ENCODE assay signal across 10 mouse cellular contexts in genomic region chr17:27201981-27202380, GRCm38 (mm10). TPM values are rescaled to one million over a fixed set of nuclear protein-coding genes. Genes with fewer than 3 reads are reported as not detected.
DNase-seq lines count a peak whose midpoint lies in the region; ATAC-seq and TF ChIP-seq lines count a peak whose summit lies in the region.
"Had no signal": no experiment of that assay in that cellular context is flagged by ENCODE, and none has a peak within 500 bp of the region (broad histone marks: within the 10 kb centered on the region; RNA-seq: fewer than 3 reads in every experiment).

No protein-coding gene starts in this region.

- H3K9me3 ChIP-seq in G1E (replicated peaks), result no peaks in the 10 kb centered on the region
- H3K9me3 ChIP-seq: hindbrain, embryonic 15.5 days had no signal

- no peak for DNase-seq in layer of hippocampus, adult 2 months (ENCODE audit: low spot score in 2 of 2)
- DNase-seq in layer of hippocampus, adult 18-20 months (ENCODE audit: low spot score in 2 of 2), result no peak
- peak; percentile 55 for DNase-seq in A20 (ENCODE audit: low read depth, low spot score)
- no peak for DNase-seq in G1E (ENCODE audit: low spot score)
- peak; percentile 61 for DNase-seq in induced T-regulatory cell, adult 2 months (ENCODE audit: low read depth)
- no peak for DNase-seq in right cerebral cortex, postnatal 36 days (ENCODE audit: low spot score in 2 of 2)
- no peak for DNase-seq in cerebellum, adult 11-12 months
- no peak for DNase-seq in layer of hippocampus, adult 11-12 months (ENCODE audit: low spot score)
- DNase-seq: adrenal gland, postnatal 10 days had no signal

- H3K4me1 ChIP-seq in G1E (ENCODE audit: insufficient read depth, low read depth, low read length), result peaks cover 49% of the 10 kb centered on the region

- no peak overlapping the region for H3K4me3 ChIP-seq in layer of hippocampus, adult 2 months
- no peak overlapping the region for H3K4me3 ChIP-seq in G1E (ENCODE audit: low read depth, low read length)
- H3K4me3 ChIP-seq: hindbrain, embryonic 15.5 days had no signal

- H3K36me3 ChIP-seq in G1E (replicated peaks), result peaks cover 55% of the 10 kb centered on the region

- no peaks in the 10 kb centered on the region for H3K27me3 ChIP-seq in G1E (ENCODE audit: insufficient read depth, low read length)
- H3K27me3 ChIP-seq: hindbrain, embryonic 15.5 days had no signal

- TF ChIP-seq CTCF in layer of hippocampus, adult 2 months (conservative IDR thresholded peaks at IDR 0.05), result peak; percentile 61
- peak; percentile 27; the same call in 1 of the 2 replicates for TF ChIP-seq CTCF in G1E (IDR thresholded peaks at IDR 0.05; ENCODE audit: low read depth, low read length)

- H3K27ac ChIP-seq in layer of hippocampus, adult 2 months, result no peak overlapping the region
- H3K27ac ChIP-seq: hindbrain, embryonic 15.5 days had no signal

- ATAC-seq in G1E (ENCODE audit: extremely low read depth, insufficient number of reproducible peaks, low FRiP score, poor library complexity, severe bottlenecking), result no peak

RNA-seq across cellular contexts. Expression of gene Lemd2, which starts 2.3 kb away (rescaled TPM):
- 10 to 100 TPM; 44.6 to 44.7 TPM for total RNA-seq in layer of hippocampus, adult 2 months (2021)
- 10 to 100 TPM; 43.2 to 45.7 TPM for total RNA-seq in layer of hippocampus, adult 18-20 months (2021)
- total RNA-seq in G1E (2014; fragmentation: Nextera tagmentation) (45.5 TPM in 2 replicates), G1E (2017) (23.9 and 29.9 TPM in 2 replicates)
- polyA plus RNA-seq in G1E (2012), result 98.3 and 100 TPM in 2 replicates

RNA-seq across cellular contexts. Expression of gene Ip6k3, which starts 34.4 kb away (rescaled TPM):
- total RNA-seq in layer of hippocampus, adult 2 months (2021), result under 1 TPM; 0.15 to 0.20 TPM
- total RNA-seq in layer of hippocampus, adult 18-20 months (2021), result under 1 TPM; 0.46 to 0.64 TPM
- total RNA-seq in G1E (2014; fragmentation: Nextera tagmentation), result not detected in 2 replicates
- 0.05 TPM in 1 of 2 replicates, not detected in the other for total RNA-seq in G1E (2017)
- not detected in 2 replicates for polyA plus RNA-seq in G1E (2012)

Comparison
In these comparisons a context has a peak if more than half of its experiments do, and no peak if none do; other contexts are left out.
1. DNase-seq: peak in A20 (single experiment) and induced T-regulatory cell, adult 2 months (single experiment); none in layer of hippocampus, adult 2 months (0 of 2), layer of hippocampus, adult 18-20 months (0 of 2), G1E (single experiment), right cerebral cortex, postnatal 36 days (0 of 2), cerebellum, adult 11-12 months (single experiment) and layer of hippocampus, adult 11-12 months (single experiment).